Mouse (Mus musculus) testis, adult 2 months (tissue): ENCODE data around the gene Skap1. TPM values are rescaled to one million over a fixed set of nuclear protein-coding genes. Genes with fewer than 3 reads are reported as not detected.

ENCODE experiments used
- H3K27ac ChIP-seq: fragments of 200-500 bp; 2 replicates; pipeline ENCODE4 v1.5.1; 2012; ENCODE audit warnings: low read depth, low read length; ENCODE audit not compliant: control insufficient read depth, insufficient read depth
- H3K27me3 ChIP-seq: fragments of 200-500 bp; 2 replicates; pipeline ENCODE4 v1.6.1; 2012; ENCODE audit warnings: mild to moderate bottlenecking, low read length, moderate library complexity; ENCODE audit not compliant: control insufficient read depth, insufficient read depth
- H3K36me3 ChIP-seq: fragments of 200-500 bp; 2 replicates; pipeline ENCODE4 v1.6.1; 2012; ENCODE audit warnings: mild to moderate bottlenecking, low read length; ENCODE audit not compliant: control insufficient read depth, insufficient read depth
- H3K4me1 ChIP-seq: fragments of 200-500 bp; 2 replicates; pipeline ENCODE4 v1.6.1; 2012; ENCODE audit warnings: low read length; ENCODE audit not compliant: control insufficient read depth, insufficient read depth
- H3K4me3 ChIP-seq: fragments of 200-500 bp; 2 replicates; pipeline ENCODE4 v1.5.1; 2012; ENCODE audit warnings: low read depth, mild to moderate bottlenecking, low read length, moderate library complexity, mixed read lengths; ENCODE audit not compliant: control insufficient read depth
- CTCF ChIP-seq: fragments of 200-500 bp; IDR thresholded peaks from 2 replicates; pipeline ENCODE4 v1.5.1; 2012; ENCODE audit warnings: low read depth, mild to moderate bottlenecking, inconsistent platforms, low read length, moderate library complexity; ENCODE audit not compliant: control insufficient read depth, insufficient read depth, insufficient replicate concordance
- POLR2A ChIP-seq: fragments of 200-500 bp; IDR thresholded peaks from 2 replicates; pipeline ENCODE4 v1.6.1; 2012; ENCODE audit warnings: low read depth, mild to moderate bottlenecking, inconsistent platforms, low read length, moderate library complexity; ENCODE audit not compliant: control insufficient read depth
- polyA plus RNA-seq: library from polyadenylated mRNA; depleted of rRNA; stranded (reverse); fragments of >200 nt; gene quantifications from 2 replicates; pipeline ENCODE4 v1.2.3, GENCODE M21; 2012

Skap1 gene
- polyA plus RNA-seq, 1 experiment: 1.5 TPM

- Histone ChIP-seq H3K27ac (no peak overlapping the region), H3K27me3 (no peaks in the 10 kb centered on the region), H3K4me3 (no peak overlapping the region), H3K36me3 (no peaks in the 10 kb centered on the region), H3K4me1 (no peaks in the 10 kb centered on the region)
- no peak for TF ChIP-seq CTCF
- no peak for TF ChIP-seq POLR2A
Measured at GRCm38 (mm10) chr11:96596301-96596700, 131.9 kb downstream of the Skap1 start.

- TF ChIP-seq POLR2A (no peak), CTCF (no peak)
- no peak overlapping the region for H3K27ac ChIP-seq
- no peaks in the 10 kb centered on the region for H3K36me3 ChIP-seq
- no peaks in the 10 kb centered on the region for H3K4me1 ChIP-seq
- H3K27me3 ChIP-seq: no peaks in the 10 kb centered on the region
- no peak overlapping the region for H3K4me3 ChIP-seq
Measured at GRCm38 (mm10) chr11:96602806-96603205, 138.4 kb downstream of the Skap1 start.

GRCm38 (mm10) chr11:96604306-96604705, 139.9 kb downstream of the Skap1 start:
- TF ChIP-seq POLR2A (no peak), CTCF (no peak)
- Histone ChIP-seq H3K4me3 (no peak overlapping the region), H3K27ac (no peak overlapping the region), H3K27me3 (no peaks in the 10 kb centered on the region), H3K4me1 (no peaks in the 10 kb centered on the region), H3K36me3 (no peaks in the 10 kb centered on the region)

- no peak for TF ChIP-seq CTCF
- TF ChIP-seq POLR2A: no peak
- no peaks in the 10 kb centered on the region for H3K4me1 ChIP-seq
- H3K36me3 ChIP-seq: no peaks in the 10 kb centered on the region
- H3K27ac ChIP-seq: no peak overlapping the region
- H3K4me3 ChIP-seq: no peak overlapping the region
- no peaks in the 10 kb centered on the region for H3K27me3 ChIP-seq
Measured at GRCm38 (mm10) chr11:96604751-96605450, 140.5 kb downstream of the Skap1 start.

DNA sequence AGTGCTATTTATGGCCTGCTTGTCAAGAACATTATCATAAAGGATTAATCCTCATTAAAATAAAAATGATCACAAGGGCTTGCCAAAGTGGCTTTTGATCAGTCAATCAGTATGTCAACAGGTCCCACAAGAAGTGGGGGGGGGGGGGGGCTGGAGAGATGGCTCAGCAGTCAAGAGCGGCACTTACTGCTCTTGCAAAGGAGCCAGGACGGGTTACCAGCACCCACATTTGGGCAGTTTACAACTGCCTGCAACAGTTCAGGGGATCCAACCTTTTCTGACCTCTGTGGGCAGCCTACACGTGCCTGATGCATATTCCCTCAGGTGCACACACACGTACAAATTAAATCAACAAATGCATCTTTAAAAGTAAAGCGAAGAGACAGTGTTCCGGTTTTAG, 141.1 kb downstream of the Skap1 start:
- Histone ChIP-seq H3K4me1 (no peaks in the 10 kb centered on the region), H3K4me3 (no peak overlapping the region), H3K27ac (no peak overlapping the region), H3K27me3 (no peaks in the 10 kb centered on the region), H3K36me3 (no peaks in the 10 kb centered on the region)
- TF ChIP-seq POLR2A (no peak), CTCF (no peak)

- H3K4me3 ChIP-seq: peak overlapping the region; percentile 30; the same call in 1 of the 2 replicates
- H3K36me3 ChIP-seq: no peaks in the 10 kb centered on the region
- no peak overlapping the region for H3K27ac ChIP-seq
- no peaks in the 10 kb centered on the region for H3K27me3 ChIP-seq
- TF ChIP-seq CTCF (no peak), POLR2A (no peak)
- H3K4me1 ChIP-seq: peaks cover 3% of the 10 kb centered on the region
Measured at GRCm38 (mm10) chr11:96612596-96612995, 148.2 kb downstream of the Skap1 start.

- Histone ChIP-seq H3K4me1 (peaks cover 3% of the 10 kb centered on the region), H3K27me3 (no peaks in the 10 kb centered on the region), H3K36me3 (no peaks in the 10 kb centered on the region), H3K27ac (no peak overlapping the region), H3K4me3 (no peak overlapping the region)
- no peak for TF ChIP-seq POLR2A
- no peak for TF ChIP-seq CTCF
Measured at GRCm38 (mm10) chr11:96616792-96617191, 152.4 kb downstream of the Skap1 start.
